Mouse (Mus musculus) embryonic fibroblast, embryonic 13.5 days (primary cell): ENCODE measurements at regions not wholly inside any gene's neighbourhood (a gene's known extent, or its start where the extent isn't known, plus 50 kb on each side); places are given as distances from the start of the nearest gene placed in this dataset.

Experiments used
- CTCF ChIP-seq: IDR thresholded peaks from 2 replicates; pipeline ENCODE4 v1.5.1; 2011; ENCODE audit warnings: mild to moderate bottlenecking, control low read depth, low read length, moderate library complexity, borderline replicate concordance; ENCODE audit not compliant: insufficient read depth
- POLR2A ChIP-seq: IDR thresholded peaks from 2 replicates; pipeline ENCODE4 v1.6.1; 2011; ENCODE audit warnings: low read depth, mild to moderate bottlenecking, control low read depth, low read length, moderate library complexity

DNA sequence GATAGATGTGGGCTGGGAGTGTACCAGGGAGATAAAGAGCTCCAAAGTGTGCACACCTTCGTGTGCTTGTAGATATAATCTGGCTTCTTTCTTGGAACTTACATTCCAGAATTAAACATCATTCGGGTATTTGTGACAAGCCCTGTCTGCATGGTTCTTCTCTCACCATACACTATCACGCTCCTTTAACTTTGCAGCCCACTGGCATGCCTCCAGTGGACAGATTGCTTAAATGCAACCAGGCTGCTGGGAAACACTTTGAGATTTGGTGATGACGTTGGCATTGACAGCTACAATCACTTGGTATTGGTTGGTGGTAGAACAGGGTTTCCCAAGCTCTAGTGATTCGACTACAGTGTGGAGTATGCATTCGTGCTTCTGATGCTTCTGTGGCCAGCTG, 70.7 kb upstream of the Bmp2 start:
- TF ChIP-seq POLR2A (no peak), CTCF (no peak)
